Mouse (Mus musculus) forebrain, embryonic 14.5 days (tissue): ENCODE results near the gene Taf1a. TPM values are rescaled to one million over a fixed set of nuclear protein-coding genes. Genes with fewer than 3 reads are reported as not detected.
"Not testable (repeated sequence)": the region's sequence is repeated elsewhere in the genome, so short reads cannot be mapped to it uniquely, and the experiment has no call there.

Source experiments
- ATAC-seq: fragments of 200-750 bp; cut with Nextera tagmentation; 2 replicates; pipeline ENCODE4 v1.8.0; 2017; ENCODE audit warnings: mild to moderate bottlenecking, moderate library complexity
- DNase-seq: peaks from one replicate; pipeline ENCODE4 v3.0.0-alpha.2; 2015; ENCODE audit warnings: low spot score
- H3K27ac ChIP-seq: fragments of 300-500 bp; sonication (generic); 2 replicates; pipeline ENCODE4 v1.5.1; 2014; ENCODE audit warnings: low read depth, mild to moderate bottlenecking, control low read depth, low read length, moderate library complexity
- H3K27me3 ChIP-seq: fragments of 300-500 bp; sonication (generic); replicated peaks from 2 replicates; pipeline ENCODE4 v1.6.1; 2014; ENCODE audit warnings: low read length, control low read depth, mixed read lengths; ENCODE audit not compliant: control insufficient read depth, insufficient read depth
- H3K36me3 ChIP-seq: fragments of 300-500 bp; sonication (generic); 2 replicates; pipeline ENCODE4 v1.6.1; 2014; ENCODE audit warnings: low read length, control low read depth; ENCODE audit not compliant: control insufficient read depth, insufficient read depth
- H3K4me1 ChIP-seq: fragments of 300-500 bp; sonication (generic); 2 replicates; pipeline ENCODE4 v1.6.1; 2014; ENCODE audit warnings: antibody characterized with exemption, low read length, control low read depth; ENCODE audit not compliant: control insufficient read depth, insufficient read depth
- H3K4me2 ChIP-seq: fragments of 300-500 bp; sonication (generic); 2 replicates; pipeline ENCODE4 v1.6.1; 2014; ENCODE audit warnings: mild to moderate bottlenecking, control low read depth, low read length
- H3K4me3 ChIP-seq: fragments of 300-500 bp; sonication (generic); 2 replicates; pipeline ENCODE4 v1.5.1; 2014; ENCODE audit warnings: low read depth, low read length, control low read depth
- H3K9ac ChIP-seq: fragments of 300-500 bp; sonication (generic); 2 replicates; pipeline ENCODE4 v1.6.1; 2014; ENCODE audit warnings: mild to moderate bottlenecking, low read length, control low read depth, moderate library complexity
- H3K9me3 ChIP-seq: fragments of 300-500 bp; sonication (generic); replicated peaks from 2 replicates; pipeline ENCODE4 v1.6.1; 2016; ENCODE audit warnings: low read length, control low read depth, mixed read lengths; ENCODE audit not compliant: control insufficient read depth
- WGBS: fragments of 180-500 bp; shearing (Covaris S2); extraction: QIAGEN DNeasy Blood & Tissue Kit; methylation state at CpG from one replicate; pipeline ENCODE4 v1.1.7; 2014; 5-methylcytosine and 5-hydroxymethylcytosine counted together
- polyA plus RNA-seq: library from polyadenylated mRNA; unstranded; fragments of >200 nt; fragmentation: Nextera tagmentation; extraction: Ambion mirVana; gene quantifications from 2 replicates; pipeline ENCODE4 v1.2.1, GENCODE M21; 2014

Taf1a gene
- polyA plus RNA-seq, 1 experiment from 2014 or later = 13.2 TPM

- no peak overlapping the region for H3K4me3 ChIP-seq
- H3K9ac ChIP-seq = no peak overlapping the region
- 95% methylated on average over 2 of the region's 2 CpGs for WGBS
- no peaks in the 10 kb centered on the region for H3K9me3 ChIP-seq
- ATAC-seq (no peak), DNase-seq (no peak)
- no peaks in the 10 kb centered on the region for H3K4me1 ChIP-seq
- H3K36me3 ChIP-seq = no peaks in the 10 kb centered on the region
- peaks cover 15% of the 10 kb centered on the region; the same call in 1 of the 2 replicates for H3K27me3 ChIP-seq
- no peak overlapping the region for H3K27ac ChIP-seq
- no peak overlapping the region for H3K4me2 ChIP-seq
These were observed 6.2 kb upstream of the Taf1a start for GRCm38 (mm10) chr1:183382621-183383020.

GRCm38 (mm10) chr1:183387421-183387820 lies 1.4 kb upstream of the Taf1a start:
- WGBS = 91% methylated on average over 3 of the region's 3 CpGs

DNA sequence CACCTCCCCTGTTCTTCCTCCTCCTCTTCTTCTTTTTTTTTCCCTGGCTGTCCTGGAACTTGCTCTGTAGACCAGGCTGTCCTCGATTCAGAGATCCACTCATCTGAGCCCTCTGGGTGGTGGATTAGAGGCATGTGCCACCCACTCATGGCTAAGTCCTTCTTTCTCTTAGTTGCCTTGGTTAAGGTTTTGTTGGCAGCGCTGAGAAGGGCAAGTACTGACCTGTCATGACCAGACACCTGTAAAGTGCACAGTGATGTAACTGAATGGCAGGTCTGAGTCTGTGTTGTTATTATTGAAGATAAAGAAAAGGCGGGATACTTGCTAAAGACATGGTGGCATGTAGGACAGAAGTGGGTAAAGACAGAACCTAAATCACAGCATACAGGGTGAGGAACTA lies 14.6 kb downstream of the Taf1a start:
- Histone ChIP-seq H3K9me3 (no peaks in the 10 kb centered on the region), H3K4me2 (no peak overlapping the region), H3K36me3 (peaks cover 71% of the 10 kb centered on the region), H3K27me3 (no peaks in the 10 kb centered on the region), H3K4me3 (no peak overlapping the region), H3K4me1 (no peaks in the 10 kb centered on the region), H3K27ac (no peak overlapping the region), H3K9ac (no peak overlapping the region)
- ATAC-seq = no peak
- DNase-seq = no peak
- WGBS = 97% methylated on average over 3 of the region's 3 CpGs

More at GRCm38 (mm10) chr1:183387421-183387820, 1.4 kb upstream of the Taf1a start:
- ATAC-seq, H3K4me3 ChIP-seq, H3K9me3 ChIP-seq, H3K4me2 ChIP-seq, DNase-seq, H3K36me3 ChIP-seq, H3K9ac ChIP-seq, H3K4me1 ChIP-seq, H3K27ac ChIP-seq: not testable (repeated sequence)
- peaks cover 15% of the 10 kb centered on the region; the same call in 1 of the 2 replicates for H3K27me3 ChIP-seq

DNA sequence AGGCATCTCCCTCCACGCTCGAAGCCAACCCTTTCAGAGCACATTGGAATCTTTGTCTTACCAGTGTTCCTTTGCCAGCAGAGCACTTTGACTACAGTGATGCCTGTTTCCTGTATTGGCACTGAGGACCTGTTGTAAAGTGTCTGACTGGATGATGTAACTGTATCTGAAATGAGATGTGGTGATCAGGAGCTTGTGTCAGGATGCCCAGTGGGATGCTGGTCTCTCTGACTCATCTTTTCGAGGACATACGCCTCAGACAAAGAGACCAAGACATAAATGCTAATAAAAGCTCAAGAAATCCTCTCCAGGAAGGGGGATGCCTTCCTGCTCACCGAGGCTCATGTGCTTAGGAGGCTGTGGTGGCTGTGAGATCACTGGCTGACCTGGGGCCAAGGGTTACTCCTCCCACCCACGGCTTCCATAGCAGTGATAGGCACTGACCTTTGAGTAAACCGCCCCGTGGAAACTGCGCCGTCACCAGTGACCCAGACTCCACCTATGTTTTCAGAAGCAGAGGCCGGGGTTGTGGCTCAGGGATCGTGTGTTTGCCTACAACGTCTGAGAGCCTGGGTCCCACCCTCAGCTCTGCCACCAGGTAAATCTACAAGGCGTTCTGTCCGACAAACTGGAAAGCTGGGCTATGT lies 25.4 kb downstream of the Taf1a start:
- Histone ChIP-seq H3K9me3 (no peaks in the 10 kb centered on the region), H3K27ac (no peak overlapping the region), H3K36me3 (peaks cover 28% of the 10 kb centered on the region), H3K4me2 (no peak overlapping the region), H3K27me3 (no peaks in the 10 kb centered on the region), H3K9ac (no peak overlapping the region), H3K4me3 (no peak overlapping the region), H3K4me1 (no peaks in the 10 kb centered on the region)
- no peak for DNase-seq
- 93% methylated on average over 15 of the region's 15 CpGs for WGBS
- no peak for ATAC-seq

DNA sequence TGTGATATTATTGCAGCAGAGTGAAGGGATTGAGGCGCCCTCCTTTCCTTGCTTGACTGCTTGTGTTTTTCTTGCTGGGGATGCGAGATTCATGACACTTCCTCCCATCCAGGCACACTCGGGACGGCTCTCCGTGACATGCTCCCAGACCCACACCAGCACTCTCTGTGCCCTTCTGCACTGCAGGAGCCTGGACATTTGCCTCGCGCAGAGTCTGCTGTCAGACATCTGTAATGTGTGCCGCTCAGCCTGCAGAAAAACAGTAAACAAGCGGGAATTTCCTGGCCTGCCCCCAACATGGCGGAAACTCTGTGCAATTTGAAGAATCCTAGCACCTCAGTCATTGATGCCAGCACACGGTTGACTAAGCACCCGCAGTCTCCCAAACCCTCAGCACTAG lies 29.1 kb downstream of the Taf1a start, which contains the start of gene Hhipl2:
TSS of gene Hhipl2 (plus strand) at position 343 of the 400 bp plus-strand sequence.
- no peak within 1 kb of the TSS for H3K4me3 ChIP-seq
- DNase-seq (no peak), ATAC-seq (no peak)
- H3K4me1 ChIP-seq = no peaks in the 10 kb centered on the region
- no peaks in the 10 kb centered on the region for H3K27me3 ChIP-seq
- H3K4me2 ChIP-seq = no peak within 1 kb of the TSS
- H3K9me3 ChIP-seq = no peaks in the 10 kb centered on the region; the same call in 1 of the 2 replicates
- no peaks in the 10 kb centered on the region for H3K36me3 ChIP-seq
- no peak within 1 kb of the TSS for H3K27ac ChIP-seq
- no peak within 1 kb of the TSS for H3K9ac ChIP-seq
- WGBS = 83% methylated on average over 12 of the region's 12 CpGs

- Histone ChIP-seq H3K9me3 (no peaks in the 10 kb centered on the region; the same call in 1 of the 2 replicates), H3K4me1 (no peaks in the 10 kb centered on the region), H3K27me3 (no peaks in the 10 kb centered on the region), H3K9ac (no peak overlapping the region), H3K4me3 (no peak overlapping the region), H3K27ac (no peak overlapping the region), H3K36me3 (no peaks in the 10 kb centered on the region), H3K4me2 (no peak overlapping the region)
- no peak for ATAC-seq
- no peak for DNase-seq
- 89% methylated on average over 7 of the region's 7 CpGs for WGBS
These were observed 31.0 kb downstream of the Taf1a start for GRCm38 (mm10) chr1:183419741-183420140.

GRCm38 (mm10) chr1:183420296-183420695 lies 31.5 kb downstream of the Taf1a start:
- Histone ChIP-seq H3K27me3 (no peaks in the 10 kb centered on the region), H3K4me3 (no peak overlapping the region), H3K9me3 (no peaks in the 10 kb centered on the region; the same call in 1 of the 2 replicates), H3K4me1 (no peaks in the 10 kb centered on the region), H3K9ac (no peak overlapping the region), H3K36me3 (no peaks in the 10 kb centered on the region), H3K4me2 (no peak overlapping the region), H3K27ac (no peak overlapping the region)
- DNase-seq (no peak), ATAC-seq (no peak)
- 89% methylated on average over 10 of the region's 10 CpGs for WGBS

- Histone ChIP-seq H3K9me3 (no peaks in the 10 kb centered on the region; the same call in 1 of the 2 replicates), H3K27me3 (no peaks in the 10 kb centered on the region), H3K9ac (no peak overlapping the region), H3K27ac (no peak overlapping the region), H3K4me2 (no peak overlapping the region), H3K4me1 (no peaks in the 10 kb centered on the region), H3K4me3 (no peak overlapping the region), H3K36me3 (no peaks in the 10 kb centered on the region)
- DNase-seq (no peak), ATAC-seq (no peak)
- WGBS = 93% methylated on average over 7 of the region's 7 CpGs
These were observed 35.3 kb downstream of the Taf1a start for GRCm38 (mm10) chr1:183424100-183424499.

DNA sequence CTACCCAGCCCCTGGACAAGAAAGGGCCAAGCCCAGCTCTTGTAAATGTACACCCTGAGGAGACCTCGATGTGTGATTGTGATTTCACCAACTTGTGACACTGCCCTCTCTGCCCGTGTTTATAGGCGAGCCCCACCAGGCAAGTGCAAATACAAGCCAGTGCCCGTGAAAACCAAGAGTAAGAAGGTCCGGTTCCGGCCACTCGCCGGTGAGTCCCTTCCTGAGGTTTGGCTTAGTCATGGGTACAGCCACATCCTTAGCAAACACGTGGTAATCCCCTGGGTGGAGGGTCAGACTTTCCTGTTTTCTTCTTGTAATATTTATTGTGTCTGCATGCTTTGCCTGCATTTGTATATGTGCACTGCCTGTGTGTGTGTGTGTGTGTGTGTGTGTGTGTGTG lies 46.1 kb downstream of the Taf1a start:
- no peak for ATAC-seq
- DNase-seq = no peak
- H3K4me3 ChIP-seq = no peak overlapping the region
- no peaks in the 10 kb centered on the region for H3K4me1 ChIP-seq
- 85% methylated on average over 9 of the region's 9 CpGs for WGBS
- H3K9ac ChIP-seq = no peak overlapping the region
- H3K4me2 ChIP-seq = no peak overlapping the region
- H3K27ac ChIP-seq = no peak overlapping the region
- no peaks in the 10 kb centered on the region for H3K9me3 ChIP-seq
- no peaks in the 10 kb centered on the region for H3K27me3 ChIP-seq
- H3K36me3 ChIP-seq = no peaks in the 10 kb centered on the region
